ENCODE assay signal across 23 mouse cellular contexts in the genomic region with DNA sequence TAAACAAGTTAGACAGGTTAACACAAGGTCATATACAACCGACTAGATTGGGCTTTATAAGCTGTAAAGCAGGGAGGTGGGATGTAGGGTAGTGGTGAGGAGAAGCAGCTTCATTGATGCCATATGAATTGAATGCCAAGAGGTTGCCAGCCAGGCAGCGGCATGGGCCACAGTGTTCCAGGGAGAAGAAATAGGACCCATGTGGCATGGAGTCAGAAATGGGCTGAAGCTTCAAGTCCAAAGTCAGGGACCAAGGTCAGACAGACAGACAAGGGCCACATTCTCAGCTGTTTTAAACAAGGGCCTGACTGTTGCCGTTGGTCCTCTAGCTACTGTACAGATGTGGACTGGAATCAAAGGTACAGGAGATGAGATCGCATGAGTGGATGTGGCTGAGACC.
A peak's percentile ranks its signal among the peaks of the same experiment; 100 is the strongest.
DNase-seq lines count a peak whose midpoint lies in the region; ATAC-seq and TF ChIP-seq lines count a peak whose summit lies in the region.
"Had no signal": no experiment of that assay in that cellular context is flagged by ENCODE, and none has a peak within 500 bp of the region (broad histone marks: within the 10 kb centered on the region; RNA-seq: fewer than 3 reads in every experiment).

No protein-coding gene starts in this region.

- no peaks in the 10 kb centered on the region for H3K27me3 ChIP-seq in liver, adult 2 months (ENCODE audit: control insufficient read depth, insufficient read depth, low read length)
- no peaks in the 10 kb centered on the region for H3K27me3 ChIP-seq in liver, embryonic 11.5 days (replicated peaks; ENCODE audit: control insufficient read depth, insufficient read depth, low read length)
- H3K27me3 ChIP-seq: embryonic facial prominence, embryonic 13.5 days; embryonic facial prominence, embryonic 15.5 days had no signal

- peak; percentile 77 for DNase-seq in gastrocnemius, adult 18-20 months (ENCODE audit: low spot score)
- no peak for DNase-seq in gastrocnemius, postnatal 14 days
- DNase-seq in gastrocnemius, adult 8-10 months (ENCODE audit: low spot score in 2 of 2) = peak; percentile 46 to 49
- no peak for DNase-seq in gastrocnemius, postnatal 10 days
- peak; percentile 11 for DNase-seq in liver, adult 2 months (ENCODE audit: extremely low read depth, low read depth, low spot score)
- no peak for DNase-seq in liver, embryonic 11.5 days (ENCODE audit: low spot score)
- no peak for DNase-seq in retina, embryonic 14.5 days (ENCODE audit: low spot score)
- DNase-seq: adrenal gland, adult 2 months; adrenal gland, postnatal 10 days; adrenal gland, postnatal 25 days; cerebellum, adult 11-12 months; cerebellum, adult 2 months; cerebellum, adult 9-11 months; cerebellum, postnatal 14 days; cerebellum, postnatal 36 days; embryo, embryonic 11 days had no signal

- no peak overlapping the region for H3K27ac ChIP-seq in liver, adult 2 months (replicated peaks; ENCODE audit: insufficient read depth, low read depth, low read length)
- H3K27ac ChIP-seq in liver, embryonic 11.5 days (ENCODE audit: low read depth, low read length) = no peak overlapping the region
- H3K27ac ChIP-seq: embryonic facial prominence, embryonic 13.5 days; embryonic facial prominence, embryonic 15.5 days; forebrain, embryonic 10.5 days; forebrain, embryonic 12.5 days had no signal

- ATAC-seq in liver, embryonic 11.5 days (replicated peaks; ENCODE audit: low FRiP score) = no peak
- ATAC-seq: forebrain, embryonic 14.5 days; forebrain, embryonic 16.5 days had no signal

- H3K36me3 ChIP-seq in liver, adult 2 months (ENCODE audit: control insufficient read depth, insufficient read depth, low read length) = no peaks in the 10 kb centered on the region
- no peaks in the 10 kb centered on the region for H3K36me3 ChIP-seq in liver, embryonic 11.5 days (ENCODE audit: control insufficient read depth, insufficient read depth, low read length)
- H3K36me3 ChIP-seq: embryonic facial prominence, embryonic 13.5 days; embryonic facial prominence, embryonic 15.5 days; forebrain, embryonic 10.5 days; forebrain, embryonic 12.5 days had no signal

- H3K9me3 ChIP-seq in liver, embryonic 11.5 days (ENCODE audit: control insufficient read depth, low read length) = no peaks in the 10 kb centered on the region
- H3K9me3 ChIP-seq: embryonic facial prominence, embryonic 13.5 days; embryonic facial prominence, embryonic 15.5 days; forebrain, embryonic 10.5 days; forebrain, embryonic 12.5 days had no signal

- H3K4me3 ChIP-seq in liver, adult 2 months (ENCODE audit: insufficient read depth, low read depth, low read length) = no peak overlapping the region
- no peak overlapping the region for H3K4me3 ChIP-seq in liver, embryonic 11.5 days (ENCODE audit: low read depth, low read length)
- H3K4me3 ChIP-seq: embryonic facial prominence, embryonic 13.5 days; embryonic facial prominence, embryonic 15.5 days; erythroblast, embryonic 14.5 days; forebrain, embryonic 10.5 days; forebrain, embryonic 12.5 days had no signal

- no peaks in the 10 kb centered on the region for H3K4me1 ChIP-seq in liver, adult 2 months (ENCODE audit: control insufficient read depth, insufficient read depth, low read length)
- no peaks in the 10 kb centered on the region for H3K4me1 ChIP-seq in liver, embryonic 11.5 days (replicated peaks; ENCODE audit: control insufficient read depth, insufficient read depth, low read length)
- H3K4me1 ChIP-seq: embryonic facial prominence, embryonic 13.5 days; forebrain, embryonic 12.5 days had no signal

- intact Hi-C loops in gastrocnemius, postnatal 14 days (cut with DNase I; ENCODE audit: low total_unique reads) = no loop called here

- no peak overlapping the region for H3K4me2 ChIP-seq in liver, embryonic 11.5 days
- H3K4me2 ChIP-seq: embryonic facial prominence, embryonic 13.5 days; embryonic facial prominence, embryonic 15.5 days; forebrain, embryonic 12.5 days had no signal

- no peaks in the 10 kb centered on the region for H3K79me2 ChIP-seq in liver, adult 2 months (ENCODE audit: control insufficient read depth, insufficient read depth, low read length)

- 77% methylated on average over 4 of the region's 4 CpGs for WGBS in liver, adult 2 months
- WGBS in liver, embryonic 11.5 days = 80% methylated on average over 4 of the region's 4 CpGs

- H3K9ac ChIP-seq in liver, adult 2 months (ENCODE audit: low read depth, low read length) = no peak overlapping the region
- H3K9ac ChIP-seq in liver, embryonic 11.5 days (ENCODE audit: low read depth, low read length) = no peak overlapping the region
- H3K9ac ChIP-seq: embryonic facial prominence, embryonic 13.5 days; embryonic facial prominence, embryonic 15.5 days; forebrain, embryonic 12.5 days had no signal

- TF ChIP-seq POLR2A in liver, adult 2 months (IDR thresholded peaks at IDR 0.05; ENCODE audit: extremely low read depth, insufficient read depth, low read length) = no peak

- no peak for TF ChIP-seq CTCF in liver, adult 2 months (IDR thresholded peaks at IDR 0.05; ENCODE audit: low read depth, low read length)

Comparison
In these comparisons a context has a peak if more than half of its experiments do, and no peak if none do; other contexts are left out.
1. DNase-seq: peak in gastrocnemius, adult 18-20 months (single experiment), gastrocnemius, adult 8-10 months (2 of 2) and liver, adult 2 months (single experiment); none in gastrocnemius, postnatal 14 days (single experiment), gastrocnemius, postnatal 10 days (single experiment), liver, embryonic 11.5 days (single experiment) and retina, embryonic 14.5 days (single experiment).